Mouse (Mus musculus): Measurements from ENCODE around the gene Selenom.

DNA sequence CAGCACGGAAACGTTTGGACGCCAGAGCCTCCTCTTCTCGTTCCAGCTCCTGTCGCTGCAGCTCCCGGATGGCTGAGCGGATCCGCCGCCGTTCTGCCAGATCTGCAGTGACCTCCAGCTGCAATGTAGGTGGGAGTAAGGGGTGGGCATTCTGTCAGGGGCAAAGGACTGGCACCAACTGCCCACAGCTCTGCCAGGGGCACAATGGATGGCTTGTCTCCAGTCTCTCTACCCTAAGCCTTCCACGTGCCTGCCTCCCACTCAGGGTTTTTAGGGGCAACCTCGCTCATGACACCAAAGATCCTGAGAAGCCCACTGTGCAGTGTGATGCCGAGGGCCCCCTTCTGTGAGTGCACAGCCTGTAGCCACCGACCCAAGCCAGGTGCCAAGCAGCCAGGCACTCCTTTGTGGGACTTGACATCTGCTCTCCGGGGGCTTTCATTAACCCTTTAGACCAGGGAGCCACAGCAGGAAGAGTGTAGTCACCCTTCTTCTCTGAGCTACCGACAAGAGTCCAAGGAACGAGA is 19.0 kb downstream of the Selenom start:
- TF ChIP-seq CTCF (IDR thresholded peaks at IDR 0.05; ENCODE audit: low read depth, low read length) = no peak
- no peak for TF ChIP-seq POLR2A (IDR thresholded peaks at IDR 0.05; ENCODE audit: insufficient read depth, low read length)

Data from ES-Bruce4 (cell line).